Mouse (Mus musculus): ENCODE results near the gene Rbfox1. TPM values are rescaled to one million over a fixed set of nuclear protein-coding genes. Genes with fewer than 3 reads are reported as not detected.

Gene Rbfox1
- polyA plus RNA-seq, 1 experiment from 2014 or later = 7.5 TPM

GRCm38 (mm10) chr16:6180819-6181218 lies 295.7 kb downstream of the Rbfox1 start:
- H3K4me1 ChIP-seq (ENCODE audit: control insufficient read depth, insufficient read depth, low read length) = no peaks in the 10 kb centered on the region
- no peak for ATAC-seq (ENCODE audit: low FRiP score, low TSS enrichment)
- WGBS = 72% methylated on average over 9 of the region's 9 CpGs

DNA sequence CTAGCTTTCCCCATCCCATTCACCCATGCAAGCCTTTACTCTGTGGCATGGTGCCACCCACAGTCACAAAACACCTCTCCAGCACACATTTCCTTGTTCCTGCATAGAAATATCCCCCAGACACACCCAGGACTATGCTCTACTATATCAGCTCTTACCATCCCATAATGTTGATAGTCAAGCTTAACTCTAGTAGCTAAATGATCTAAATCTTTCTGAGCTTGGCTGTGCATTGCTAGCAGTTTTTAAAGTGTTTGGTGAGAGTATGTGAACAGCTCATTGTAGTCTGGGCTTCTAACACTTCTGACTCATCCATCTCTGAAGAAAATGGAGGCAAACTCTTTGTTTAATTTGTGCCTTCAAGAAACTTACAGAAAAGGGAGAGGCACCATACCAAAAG lies 297.2 kb downstream of the Rbfox1 start:
- H3K27me3 ChIP-seq (ENCODE audit: control insufficient read depth, insufficient read depth, low read length) = no peaks in the 10 kb centered on the region
- no peaks in the 10 kb centered on the region for H3K36me3 ChIP-seq (ENCODE audit: control insufficient read depth, insufficient read depth, low read length)
- H3K9me3 ChIP-seq (ENCODE audit: control insufficient read depth, low read length) = no peaks in the 10 kb centered on the region
- H3K4me3 ChIP-seq (ENCODE audit: low read length) = no peak overlapping the region
- H3K4me2 ChIP-seq (replicated peaks; ENCODE audit: low read depth, low read length) = no peak overlapping the region
- no peak overlapping the region for H3K27ac ChIP-seq (ENCODE audit: low read depth, low read length)
- no peak for ATAC-seq (ENCODE audit: low FRiP score, low TSS enrichment)
- no peaks in the 10 kb centered on the region for H3K4me1 ChIP-seq (ENCODE audit: control insufficient read depth, insufficient read depth, low read length)
- H3K9ac ChIP-seq (ENCODE audit: low read depth, low read length) = no peak overlapping the region

More at GRCm38 (mm10) chr16:6180819-6181218, 295.7 kb downstream of the Rbfox1 start:
- no peaks in the 10 kb centered on the region for H3K9me3 ChIP-seq (ENCODE audit: control insufficient read depth, low read length)
- no peak overlapping the region for H3K4me2 ChIP-seq (replicated peaks; ENCODE audit: low read depth, low read length)
- H3K4me3 ChIP-seq (ENCODE audit: low read length) = no peak overlapping the region
- H3K27ac ChIP-seq (ENCODE audit: low read depth, low read length) = no peak overlapping the region
- no peak overlapping the region for H3K9ac ChIP-seq (ENCODE audit: low read depth, low read length)
- no peaks in the 10 kb centered on the region for H3K36me3 ChIP-seq (ENCODE audit: control insufficient read depth, insufficient read depth, low read length)
- no peaks in the 10 kb centered on the region for H3K27me3 ChIP-seq (ENCODE audit: control insufficient read depth, insufficient read depth, low read length)

GRCm38 (mm10) chr16:6192358-6192757 lies 307.2 kb downstream of the Rbfox1 start:
- no peak for ATAC-seq (ENCODE audit: low FRiP score, low TSS enrichment)
- Histone ChIP-seq H3K4me3 (ENCODE audit: low read length) (no peak overlapping the region), H3K4me1 (ENCODE audit: control insufficient read depth, insufficient read depth, low read length) (no peaks in the 10 kb centered on the region), H3K36me3 (ENCODE audit: control insufficient read depth, insufficient read depth, low read length) (no peaks in the 10 kb centered on the region), H3K4me2 (replicated peaks; ENCODE audit: low read depth, low read length) (no peak overlapping the region), H3K27ac (ENCODE audit: low read depth, low read length) (no peak overlapping the region), H3K9me3 (ENCODE audit: control insufficient read depth, low read length) (no peaks in the 10 kb centered on the region), H3K27me3 (ENCODE audit: control insufficient read depth, insufficient read depth, low read length) (no peaks in the 10 kb centered on the region), H3K9ac (ENCODE audit: low read depth, low read length) (no peak overlapping the region)
- 68% methylated on average over 2 of the region's 2 CpGs for WGBS

DNA sequence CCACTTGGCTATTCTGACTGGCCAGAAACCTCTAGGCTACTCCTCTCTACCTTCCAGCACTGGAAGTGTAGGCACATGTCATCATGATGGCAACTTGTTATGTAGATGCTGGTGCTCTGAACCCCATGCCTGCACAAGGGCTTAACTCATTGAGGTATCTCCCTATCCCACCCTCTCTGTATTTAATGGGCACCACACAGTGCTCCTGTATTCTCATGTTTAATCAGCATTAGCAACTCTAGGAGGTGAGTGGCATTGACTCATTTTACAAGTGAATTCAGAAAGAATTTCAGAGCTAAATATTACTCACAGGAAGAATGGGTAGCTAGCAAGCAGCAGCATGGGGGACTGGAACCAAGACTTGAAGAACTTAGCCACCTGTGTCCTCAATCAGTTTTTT lies 321.3 kb downstream of the Rbfox1 start:
- H3K9ac ChIP-seq (ENCODE audit: low read depth, low read length) = no peak overlapping the region
- H3K4me1 ChIP-seq (ENCODE audit: control insufficient read depth, insufficient read depth, low read length) = no peaks in the 10 kb centered on the region
- no peak overlapping the region for H3K27ac ChIP-seq (ENCODE audit: low read depth, low read length)
- H3K9me3 ChIP-seq (ENCODE audit: control insufficient read depth, low read length) = no peaks in the 10 kb centered on the region
- no peaks in the 10 kb centered on the region for H3K27me3 ChIP-seq (ENCODE audit: control insufficient read depth, insufficient read depth, low read length)
- H3K36me3 ChIP-seq (ENCODE audit: control insufficient read depth, insufficient read depth, low read length) = no peaks in the 10 kb centered on the region
- no peak overlapping the region for H3K4me3 ChIP-seq (ENCODE audit: low read length)
- H3K4me2 ChIP-seq (replicated peaks; ENCODE audit: low read depth, low read length) = no peak overlapping the region
- ATAC-seq (ENCODE audit: low FRiP score, low TSS enrichment) = no peak

- Histone ChIP-seq H3K9ac (ENCODE audit: low read depth, low read length) (no peak overlapping the region), H3K27ac (ENCODE audit: low read depth, low read length) (no peak overlapping the region), H3K36me3 (ENCODE audit: control insufficient read depth, insufficient read depth, low read length) (no peaks in the 10 kb centered on the region), H3K27me3 (ENCODE audit: control insufficient read depth, insufficient read depth, low read length) (no peaks in the 10 kb centered on the region), H3K9me3 (ENCODE audit: control insufficient read depth, low read length) (no peaks in the 10 kb centered on the region), H3K4me3 (ENCODE audit: low read length) (no peak overlapping the region), H3K4me2 (replicated peaks; ENCODE audit: low read depth, low read length) (no peak overlapping the region), H3K4me1 (ENCODE audit: control insufficient read depth, insufficient read depth, low read length) (no peaks in the 10 kb centered on the region)
- no peak for ATAC-seq (ENCODE audit: low FRiP score, low TSS enrichment)
- 49% methylated on average over 3 of the region's 3 CpGs for WGBS
Observed at GRCm38 (mm10) chr16:6212916-6213315, 327.8 kb downstream of the Rbfox1 start.

- Histone ChIP-seq H3K9me3 (ENCODE audit: control insufficient read depth, low read length) (no peaks in the 10 kb centered on the region), H3K4me1 (ENCODE audit: control insufficient read depth, insufficient read depth, low read length) (no peaks in the 10 kb centered on the region), H3K4me3 (ENCODE audit: low read length) (no peak overlapping the region), H3K27ac (ENCODE audit: low read depth, low read length) (no peak overlapping the region), H3K36me3 (ENCODE audit: control insufficient read depth, insufficient read depth, low read length) (no peaks in the 10 kb centered on the region), H3K27me3 (ENCODE audit: control insufficient read depth, insufficient read depth, low read length) (no peaks in the 10 kb centered on the region), H3K9ac (ENCODE audit: low read depth, low read length) (no peak overlapping the region), H3K4me2 (replicated peaks; ENCODE audit: low read depth, low read length) (no peak overlapping the region)
- no peak for ATAC-seq (ENCODE audit: low FRiP score, low TSS enrichment)
- 72% methylated on average over 6 of the region's 6 CpGs for WGBS
Observed at GRCm38 (mm10) chr16:6227449-6227848, 342.3 kb downstream of the Rbfox1 start.

DNA sequence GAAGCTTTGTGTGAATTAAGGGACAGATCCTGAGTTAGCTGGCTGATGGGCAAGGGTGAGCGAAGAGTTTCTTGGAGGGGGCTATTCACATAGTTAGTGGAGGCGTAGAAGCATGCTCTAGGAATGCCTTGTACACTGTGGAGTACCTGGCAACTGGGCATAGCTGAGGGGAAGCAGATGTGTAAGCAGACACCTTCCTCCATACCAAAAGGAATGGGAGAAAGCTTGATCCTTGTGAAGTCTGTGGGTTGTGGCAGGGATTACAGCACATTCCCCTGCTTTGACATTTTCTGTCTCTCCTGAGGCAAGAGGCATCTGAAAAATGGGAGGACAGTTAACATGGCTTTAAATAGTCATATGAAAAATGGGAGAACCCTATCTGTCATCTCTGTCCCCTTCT lies 347.8 kb downstream of the Rbfox1 start:
- H3K4me1 ChIP-seq (ENCODE audit: control insufficient read depth, insufficient read depth, low read length) = no peaks in the 10 kb centered on the region
- no peak overlapping the region for H3K9ac ChIP-seq (ENCODE audit: low read depth, low read length)
- ATAC-seq (ENCODE audit: low FRiP score, low TSS enrichment) = no peak
- no peak overlapping the region for H3K27ac ChIP-seq (ENCODE audit: low read depth, low read length)
- no peaks in the 10 kb centered on the region for H3K27me3 ChIP-seq (ENCODE audit: control insufficient read depth, insufficient read depth, low read length)
- WGBS = 93% methylated on average over 2 of the region's 2 CpGs
- no peak overlapping the region for H3K4me3 ChIP-seq (ENCODE audit: low read length)
- H3K36me3 ChIP-seq (ENCODE audit: control insufficient read depth, insufficient read depth, low read length) = no peaks in the 10 kb centered on the region
- H3K9me3 ChIP-seq (ENCODE audit: control insufficient read depth, low read length) = no peaks in the 10 kb centered on the region
- H3K4me2 ChIP-seq (replicated peaks; ENCODE audit: low read depth, low read length) = no peak overlapping the region

GRCm38 (mm10) chr16:6241393-6241792 lies 356.2 kb downstream of the Rbfox1 start:
- H3K27ac ChIP-seq (ENCODE audit: low read depth, low read length) = no peak overlapping the region
- H3K4me3 ChIP-seq (ENCODE audit: low read length) = no peak overlapping the region
- 97% methylated on average over 4 of the region's 4 CpGs for WGBS
- H3K4me1 ChIP-seq (ENCODE audit: control insufficient read depth, insufficient read depth, low read length) = no peaks in the 10 kb centered on the region
- no peaks in the 10 kb centered on the region for H3K27me3 ChIP-seq (ENCODE audit: control insufficient read depth, insufficient read depth, low read length)
- no peaks in the 10 kb centered on the region for H3K36me3 ChIP-seq (ENCODE audit: control insufficient read depth, insufficient read depth, low read length)
- no peak for ATAC-seq (ENCODE audit: low FRiP score, low TSS enrichment)
- H3K9me3 ChIP-seq (ENCODE audit: control insufficient read depth, low read length) = no peaks in the 10 kb centered on the region
- no peak overlapping the region for H3K4me2 ChIP-seq (replicated peaks; ENCODE audit: low read depth, low read length)
- H3K9ac ChIP-seq (ENCODE audit: low read depth, low read length) = no peak overlapping the region

DNA sequence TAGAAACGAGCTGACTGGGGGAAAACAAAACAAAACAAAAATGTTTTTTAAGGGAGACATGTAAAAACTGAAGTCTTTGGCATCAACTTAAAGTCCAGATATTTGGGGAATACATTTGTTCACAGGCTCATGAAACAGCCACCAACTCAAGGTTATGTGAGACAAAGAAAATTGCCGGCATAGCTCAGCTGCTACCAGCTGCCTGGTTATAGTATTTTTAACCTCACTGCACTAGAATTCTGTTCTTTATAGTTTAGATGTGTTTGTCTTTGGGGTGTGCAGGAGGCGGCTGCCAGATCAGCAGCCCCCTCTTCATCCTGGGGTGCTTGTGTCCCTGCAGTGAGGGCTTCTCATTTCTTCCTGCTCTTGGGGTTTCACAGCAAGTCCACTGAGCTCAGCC lies 357.3 kb downstream of the Rbfox1 start:
- H3K4me1 ChIP-seq (ENCODE audit: control insufficient read depth, insufficient read depth, low read length) = no peaks in the 10 kb centered on the region
- H3K36me3 ChIP-seq (ENCODE audit: control insufficient read depth, insufficient read depth, low read length) = no peaks in the 10 kb centered on the region
- ATAC-seq (ENCODE audit: low FRiP score, low TSS enrichment) = no peak
- H3K4me3 ChIP-seq (ENCODE audit: low read length) = no peak overlapping the region
- H3K27ac ChIP-seq (ENCODE audit: low read depth, low read length) = no peak overlapping the region
- H3K4me2 ChIP-seq (replicated peaks; ENCODE audit: low read depth, low read length) = no peak overlapping the region
- WGBS = 70% methylated on average over 3 of the region's 3 CpGs
- no peaks in the 10 kb centered on the region for H3K9me3 ChIP-seq (ENCODE audit: control insufficient read depth, low read length)
- no peaks in the 10 kb centered on the region for H3K27me3 ChIP-seq (ENCODE audit: control insufficient read depth, insufficient read depth, low read length)
- no peak overlapping the region for H3K9ac ChIP-seq (ENCODE audit: low read depth, low read length)

DNA sequence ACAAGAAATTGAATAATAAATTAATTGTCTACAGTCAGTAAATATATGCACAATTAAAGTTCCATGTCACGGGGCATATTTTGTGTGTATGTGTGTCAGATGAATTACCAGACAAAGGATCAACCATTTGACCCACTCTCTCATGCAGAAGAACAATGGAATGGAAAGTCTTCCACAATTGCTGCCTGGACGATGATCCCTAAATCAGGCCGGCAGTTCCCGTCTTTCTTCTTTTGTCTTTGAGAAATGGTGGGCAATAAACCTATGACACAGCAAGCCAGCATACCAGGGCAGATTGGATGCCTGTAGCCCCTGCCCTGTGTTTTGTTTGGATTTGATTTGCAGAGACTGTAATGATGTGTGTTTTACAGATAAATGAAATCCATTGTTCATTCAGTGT lies 362.4 kb downstream of the Rbfox1 start:
- H3K36me3 ChIP-seq (ENCODE audit: control insufficient read depth, insufficient read depth, low read length) = no peaks in the 10 kb centered on the region
- H3K9ac ChIP-seq (ENCODE audit: low read depth, low read length) = no peak overlapping the region
- 37% methylated on average over 4 of the region's 4 CpGs for WGBS
- ATAC-seq (ENCODE audit: low FRiP score, low TSS enrichment) = no peak
- no peaks in the 10 kb centered on the region for H3K4me1 ChIP-seq (ENCODE audit: control insufficient read depth, insufficient read depth, low read length)
- no peaks in the 10 kb centered on the region for H3K27me3 ChIP-seq (ENCODE audit: control insufficient read depth, insufficient read depth, low read length)
- no peak overlapping the region for H3K27ac ChIP-seq (ENCODE audit: low read depth, low read length)
- no peaks in the 10 kb centered on the region for H3K9me3 ChIP-seq (ENCODE audit: control insufficient read depth, low read length)
- no peak overlapping the region for H3K4me2 ChIP-seq (replicated peaks; ENCODE audit: low read depth, low read length)
- no peak overlapping the region for H3K4me3 ChIP-seq (ENCODE audit: low read length)

Measured in kidney, embryonic 14.5 days (tissue).